Mouse (Mus musculus) heart, adult 2 months (tissue): Measurements from ENCODE around the gene Cnih4.

ENCODE experiments used
- CTCF ChIP-seq: fragments of 200-600 bp; IDR thresholded peaks from 2 replicates; pipeline ENCODE4 v1.8.1; 2022; ENCODE audit warnings: antibody characterized with exemption, mild to moderate bottlenecking, moderate library complexity
- EP300 ChIP-seq: fragments of 200-500 bp; IDR thresholded peaks from 2 replicates; pipeline ENCODE4 v1.6.1; 2011; ENCODE audit warnings: low read depth, low read length, control low read depth; ENCODE audit not compliant: insufficient read depth
- POLR2A ChIP-seq: fragments of 200-500 bp; IDR thresholded peaks from 2 replicates; pipeline ENCODE4 v1.6.1; 2011; ENCODE audit warnings: mild to moderate bottlenecking, low read depth, low read length, control low read depth; ENCODE audit not compliant: insufficient read depth

GRCm38 (mm10) chr1:181199446-181199845 is 55.0 kb downstream of the Cnih4 start:
- TF ChIP-seq POLR2A (no peak), CTCF (no peak), EP300 (no peak)
